Mouse (Mus musculus): ENCODE results near the gene Nipsnap1.

DNA sequence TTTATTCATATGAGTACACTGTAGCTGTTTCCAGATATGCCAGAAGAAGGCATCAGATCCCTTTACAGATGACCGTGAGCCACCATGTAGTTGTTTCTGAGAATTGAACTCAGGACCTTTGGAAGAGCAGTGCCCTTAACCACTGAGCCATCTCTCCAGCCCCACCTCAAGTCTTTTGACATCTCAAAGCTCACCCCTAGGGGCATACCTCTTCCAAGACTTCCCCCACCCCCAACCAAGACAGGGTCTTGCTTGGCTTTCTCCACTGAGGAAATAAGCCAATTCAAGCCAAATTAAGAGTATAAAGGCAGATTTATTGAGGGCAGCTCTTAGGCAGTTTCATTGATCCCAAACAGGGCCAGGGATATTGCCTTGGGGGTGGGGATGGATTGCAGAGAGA lies 11.0 kb upstream of the Nipsnap1 start:
- TF ChIP-seq POLR2A (IDR thresholded peaks at IDR 0.05; ENCODE audit: extremely low read depth, insufficient read depth, low read length), result no peak
- TF ChIP-seq CTCF (IDR thresholded peaks at IDR 0.05; ENCODE audit: extremely low read depth, insufficient read depth, low read length), result no peak

Measured in cortical plate, adult 2 months (tissue).